Mouse (Mus musculus) bone marrow, adult 2 months (tissue): ENCODE results near the gene Lamp5.

Experiments used
- CTCF ChIP-seq: fragments of 200-500 bp; IDR thresholded peaks from 2 replicates; pipeline ENCODE4 v1.5.1; 2011; ENCODE audit warnings: low read length, control low read depth; ENCODE audit not compliant: control insufficient read depth, insufficient read depth
- POLR2A ChIP-seq: fragments of 200-500 bp; IDR thresholded peaks from 2 replicates; pipeline ENCODE4 v1.6.1; 2011; ENCODE audit warnings: low read depth, mild to moderate bottlenecking, control low read depth, low read length, borderline replicate concordance; ENCODE audit not compliant: control insufficient read depth

- TF ChIP-seq POLR2A (no peak), CTCF (no peak)
Observed at GRCm38 (mm10) chr2:136107597-136107996, 55.6 kb downstream of the Lamp5 start.
